Mouse (Mus musculus) B cell, adult 2 months (primary cell): ENCODE data around the gene Gpld1.
A peak's percentile ranks its signal among the peaks of the same experiment; 100 is the strongest.

Source experiments
- DNase-seq, 2 experiments: peaks; one replicate each; pipeline ENCODE4 v3.0.0; 2022

The Gpld1 gene

GRCm38 (mm10) chr13:24942512-24943282, at the start of gene Gpld1:
TSS of gene Gpld1 (plus strand) at chr13:24943152.
- DNase-seq = no peak

GRCm38 (mm10) chr13:24893880-24894279, 49.1 kb upstream of the Gpld1 start:
- no peak for DNase-seq

- DNase-seq = no peak
Observed at GRCm38 (mm10) chr13:24901916-24902315, 41.0 kb upstream of the Gpld1 start.

- DNase-seq = no peak
Observed at GRCm38 (mm10) chr13:24903412-24903811, 39.5 kb upstream of the Gpld1 start.

GRCm38 (mm10) chr13:24905422-24905821, 37.5 kb upstream of the Gpld1 start:
- no peak for DNase-seq

GRCm38 (mm10) chr13:24906831-24907570, 36.0 kb upstream of the Gpld1 start:
- DNase-seq = no peak

- no peak for DNase-seq
Observed at GRCm38 (mm10) chr13:24909112-24909511, 33.8 kb upstream of the Gpld1 start.

GRCm38 (mm10) chr13:24913576-24913975, 29.4 kb upstream of the Gpld1 start:
- DNase-seq = no peak

- DNase-seq = no peak
Observed at GRCm38 (mm10) chr13:24914915-24915314, 28.0 kb upstream of the Gpld1 start.

GRCm38 (mm10) chr13:24915831-24916230, 27.1 kb upstream of the Gpld1 start:
- DNase-seq = no peak

GRCm38 (mm10) chr13:24920333-24920977, 22.5 kb upstream of the Gpld1 start:
- peak; percentile 63 for DNase-seq

- DNase-seq = no peak
Observed at GRCm38 (mm10) chr13:24921281-24921680, 21.7 kb upstream of the Gpld1 start.

GRCm38 (mm10) chr13:24923991-24924390, 19.0 kb upstream of the Gpld1 start:
- DNase-seq = no peak

- DNase-seq = no peak
Observed at GRCm38 (mm10) chr13:24930591-24930990, 12.4 kb upstream of the Gpld1 start.

GRCm38 (mm10) chr13:24933199-24933598, 9.8 kb upstream of the Gpld1 start:
- no peak for DNase-seq

- DNase-seq = no peak
Observed at GRCm38 (mm10) chr13:24936772-24937107, 6.2 kb upstream of the Gpld1 start.

- peak; percentile 52 to 53 for DNase-seq
Observed at GRCm38 (mm10) chr13:24937108-24937838, 5.7 kb upstream of the Gpld1 start, which contains the start of gene Aldh5a1. TSS of gene Aldh5a1 (minus strand) at chr13:24937661.

- DNase-seq = no peak
Observed at GRCm38 (mm10) chr13:24937839-24938166, 5.1 kb upstream of the Gpld1 start.

GRCm38 (mm10) chr13:24938683-24939082, 4.3 kb upstream of the Gpld1 start:
- peak; percentile 74 to 76 for DNase-seq

- no peak for DNase-seq
Observed at GRCm38 (mm10) chr13:24939472-24939871, 3.5 kb upstream of the Gpld1 start.

- no peak for DNase-seq
Observed at GRCm38 (mm10) chr13:24943303-24943702, 351 bp downstream of the Gpld1 start.

GRCm38 (mm10) chr13:24945567-24945966, 2.6 kb downstream of the Gpld1 start:
- no peak for DNase-seq

GRCm38 (mm10) chr13:24947158-24947557, 4.2 kb downstream of the Gpld1 start:
- no peak for DNase-seq
